Mouse (Mus musculus): ENCODE results near the gene Lancl2. TPM values are rescaled to one million over a fixed set of nuclear protein-coding genes. Genes with fewer than 3 reads are reported as not detected.

The Lancl2 gene
- total RNA-seq (2018; cell fraction: chromatin; rRNA removed) = 10 to 100 TPM in 13 of 26 experiments, 1 to 10 TPM in 13; 4.2 to 46.4 (median 9.7) TPM
- total RNA-seq (2018; cell fraction: cytosol; rRNA removed) = 10 to 100 TPM in 25 of 26 experiments, 1 to 10 TPM in 1; 9.8 to 60.3 (median 21.2) TPM
- total RNA-seq (2018; cell fraction: nucleus; rRNA removed) = 10 to 100 TPM in 14 of 26 experiments, 1 to 10 TPM in 12; 5.6 to 41.3 (median 11.3) TPM
- polyA plus RNA-seq (2018) = 14.3 to 18.0 TPM (median 15.4 TPM) in 3 replicates

GRCm38 (mm10) chr6:57702376-57702742, at the start of gene Lancl2:
TSS of gene Lancl2 (plus strand) at chr6:57702540.
- H3K79me2 ChIP-seq (ENCODE audit: inconsistent target) = peaks cover 34% of the 10 kb centered on the region
- H3K27ac ChIP-seq = peak within 1 kb of the TSS; percentile 92
- WGBS (ENCODE audit: missing documents) = under 1% methylated on average over 10 of the region's 10 CpGs
- H3K4me3 ChIP-seq (ENCODE audit: inconsistent target) = peak within 1 kb of the TSS; percentile 63
- no peaks in the 10 kb centered on the region for H3K36me3 ChIP-seq (ENCODE audit: inconsistent target)

GRCm38 (mm10) chr6:57661295-57661694, 41.0 kb upstream of the Lancl2 start:
- Histone ChIP-seq H3K36me3 (ENCODE audit: inconsistent target) (peaks cover 57% of the 10 kb centered on the region), H3K4me3 (ENCODE audit: inconsistent target) (no peak overlapping the region), H3K27ac (no peak overlapping the region), H3K79me2 (ENCODE audit: inconsistent target) (no peaks in the 10 kb centered on the region)
- 48% methylated on average over 4 of the region's 4 CpGs for whole genome bisulfite sequencing (ENCODE audit: missing documents)

- Histone ChIP-seq H3K36me3 (ENCODE audit: inconsistent target) (no peaks in the 10 kb centered on the region), H3K27ac (no peak overlapping the region), H3K79me2 (ENCODE audit: inconsistent target) (no peaks in the 10 kb centered on the region), H3K4me3 (ENCODE audit: inconsistent target) (no peak overlapping the region)
- WGBS (ENCODE audit: missing documents) = 100% methylated on average over 1 of the region's 1 CpGs
Observed at GRCm38 (mm10) chr6:57684156-57684555, 18.2 kb upstream of the Lancl2 start.

GRCm38 (mm10) chr6:57691467-57692261, 10.7 kb upstream of the Lancl2 start, which contains the start of gene Pyurf:
TSS of gene Pyurf (minus strand) at chr6:57692078.
- no peaks in the 10 kb centered on the region for H3K36me3 ChIP-seq (ENCODE audit: inconsistent target)
- peak within 1 kb of the TSS; percentile 48 for H3K4me3 ChIP-seq (ENCODE audit: inconsistent target)
- WGBS (ENCODE audit: missing documents) = under 1% methylated on average over 48 of the region's 52 CpGs
- H3K27ac ChIP-seq = peak within 1 kb of the TSS; percentile 53
- no peaks in the 10 kb centered on the region; the same call in 1 of the 2 replicates for H3K79me2 ChIP-seq (ENCODE audit: inconsistent target)

- 97% methylated on average over 3 of the region's 3 CpGs for WGBS (ENCODE audit: missing documents)
- Histone ChIP-seq H3K79me2 (ENCODE audit: inconsistent target) (no peaks in the 10 kb centered on the region; the same call in 1 of the 2 replicates), H3K27ac (no peak overlapping the region), H3K4me3 (ENCODE audit: inconsistent target) (no peak overlapping the region), H3K36me3 (ENCODE audit: inconsistent target) (no peaks in the 10 kb centered on the region)
Observed at GRCm38 (mm10) chr6:57693116-57693515, 9.2 kb upstream of the Lancl2 start.

- Histone ChIP-seq H3K4me3 (ENCODE audit: inconsistent target) (no peak overlapping the region), H3K27ac (no peak overlapping the region), H3K79me2 (ENCODE audit: inconsistent target) (peaks cover 28% of the 10 kb centered on the region), H3K36me3 (ENCODE audit: inconsistent target) (no peaks in the 10 kb centered on the region)
- WGBS (ENCODE audit: missing documents) = 92% methylated on average over 4 of the region's 4 CpGs
Observed at GRCm38 (mm10) chr6:57701686-57702085, 654 bp upstream of the Lancl2 start.

- peaks cover 36% of the 10 kb centered on the region for H3K79me2 ChIP-seq (ENCODE audit: inconsistent target)
- under 1% methylated on average over 59 of the region's 59 CpGs for WGBS (ENCODE audit: missing documents)
- peak overlapping the region; percentile 92 for H3K27ac ChIP-seq
- H3K36me3 ChIP-seq (ENCODE audit: inconsistent target) = no peaks in the 10 kb centered on the region
- peak overlapping the region; percentile 63 for H3K4me3 ChIP-seq (ENCODE audit: inconsistent target)
Observed at GRCm38 (mm10) chr6:57702743-57703499, 581 bp downstream of the Lancl2 start.

GRCm38 (mm10) chr6:57703703-57704102, 1.4 kb downstream of the Lancl2 start:
- H3K36me3 ChIP-seq (ENCODE audit: inconsistent target) = no peaks in the 10 kb centered on the region
- H3K4me3 ChIP-seq (ENCODE audit: inconsistent target) = peak overlapping the region; percentile 63
- H3K27ac ChIP-seq = peak overlapping the region; percentile 92
- 13% methylated on average over 2 of the region's 2 CpGs for WGBS (ENCODE audit: missing documents)
- H3K79me2 ChIP-seq (ENCODE audit: inconsistent target) = peaks cover 43% of the 10 kb centered on the region

GRCm38 (mm10) chr6:57706721-57707120, 4.4 kb downstream of the Lancl2 start:
- Histone ChIP-seq H3K27ac (no peak overlapping the region), H3K4me3 (ENCODE audit: inconsistent target) (peak overlapping the region; percentile 5; the same call in 1 of the 2 replicates), H3K36me3 (ENCODE audit: inconsistent target) (no peaks in the 10 kb centered on the region), H3K79me2 (ENCODE audit: inconsistent target) (peaks cover 73% of the 10 kb centered on the region)
- WGBS (ENCODE audit: missing documents) = 18% methylated on average over 1 of the region's 1 CpGs

GRCm38 (mm10) chr6:57711726-57712125, 9.4 kb downstream of the Lancl2 start:
- Histone ChIP-seq H3K4me3 (ENCODE audit: inconsistent target) (no peak overlapping the region), H3K79me2 (ENCODE audit: inconsistent target) (peaks cover 52% of the 10 kb centered on the region), H3K27ac (no peak overlapping the region), H3K36me3 (ENCODE audit: inconsistent target) (0 out of 2 replicates have a peak, but pooled peaks cover 4% of the 10 kb centered on the region)
- 36% methylated on average over 1 of the region's 1 CpGs for WGBS (ENCODE audit: missing documents)

- WGBS (ENCODE audit: missing documents) = 94% methylated on average over 1 of the region's 1 CpGs
- Histone ChIP-seq H3K27ac (no peak overlapping the region), H3K79me2 (ENCODE audit: inconsistent target) (no peaks in the 10 kb centered on the region)
Observed at GRCm38 (mm10) chr6:57721347-57721746, 19.0 kb downstream of the Lancl2 start.

GRCm38 (mm10) chr6:57742749-57743148, 40.4 kb downstream of the Lancl2 start:
- no peak overlapping the region for H3K27ac ChIP-seq
- H3K4me3 ChIP-seq (ENCODE audit: inconsistent target) = no peak overlapping the region
- H3K79me2 ChIP-seq (ENCODE audit: inconsistent target) = no peaks in the 10 kb centered on the region
- 94% methylated on average over 1 of the region's 1 CpGs for WGBS (ENCODE audit: missing documents)
- no peaks in the 10 kb centered on the region for H3K36me3 ChIP-seq (ENCODE audit: inconsistent target)

More at GRCm38 (mm10) chr6:57721347-57721746, 19.0 kb downstream of the Lancl2 start:
- Histone ChIP-seq H3K4me3 (ENCODE audit: inconsistent target) (no peak overlapping the region), H3K36me3 (ENCODE audit: inconsistent target) (no peaks in the 10 kb centered on the region)

GRCm38 (mm10) chr6:57743333-57743732, 41.0 kb downstream of the Lancl2 start:
- Histone ChIP-seq H3K27ac (no peak overlapping the region), H3K4me3 (ENCODE audit: inconsistent target) (no peak overlapping the region), H3K79me2 (ENCODE audit: inconsistent target) (no peaks in the 10 kb centered on the region), H3K36me3 (ENCODE audit: inconsistent target) (no peaks in the 10 kb centered on the region)
- WGBS (ENCODE audit: missing documents) = 96% methylated on average over 2 of the region's 2 CpGs

GRCm38 (mm10) chr6:57744123-57744522, 41.8 kb downstream of the Lancl2 start:
- 95% methylated on average over 2 of the region's 2 CpGs for WGBS (ENCODE audit: missing documents)
- H3K4me3 ChIP-seq (ENCODE audit: inconsistent target) = no peak overlapping the region
- H3K27ac ChIP-seq = no peak overlapping the region
- no peaks in the 10 kb centered on the region for H3K36me3 ChIP-seq (ENCODE audit: inconsistent target)
- H3K79me2 ChIP-seq (ENCODE audit: inconsistent target) = no peaks in the 10 kb centered on the region
